Mouse (Mus musculus): ENCODE measurements around the gene Ebna1bp2.

Gene Ebna1bp2

DNA sequence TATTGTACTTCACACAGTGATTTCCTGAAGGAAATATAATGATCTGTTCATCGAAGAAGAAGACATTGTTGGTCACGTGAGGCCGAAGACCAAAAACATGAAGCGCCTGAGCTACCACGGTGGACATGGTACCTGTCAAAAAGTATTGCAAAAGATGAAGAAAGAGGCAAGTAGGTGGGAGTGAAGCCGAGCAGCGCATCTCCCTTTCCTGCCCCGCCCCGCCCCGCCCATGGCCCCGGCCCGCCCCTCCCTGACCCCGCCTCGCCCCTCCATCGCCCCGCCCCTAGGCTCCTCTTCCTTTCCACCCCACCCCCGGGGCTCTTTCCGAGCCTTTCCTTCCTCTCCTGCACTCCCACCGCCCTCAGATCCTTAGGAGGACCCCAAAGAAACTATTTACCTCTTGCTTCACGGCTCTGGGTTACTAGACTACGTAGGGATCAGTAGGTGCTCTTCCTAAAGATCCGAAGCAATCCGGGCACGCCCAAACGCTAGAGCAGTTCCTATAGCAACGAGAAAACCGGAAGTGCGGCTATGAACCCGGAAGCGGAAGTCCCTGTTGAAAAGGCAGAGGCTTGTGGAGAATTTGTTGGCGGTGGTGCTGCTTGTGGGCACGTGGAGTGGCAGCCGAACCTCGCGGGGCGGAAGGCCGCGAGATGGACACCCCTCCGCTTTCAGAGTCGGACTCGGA is at the start of gene Ebna1bp2, which contains the start of gene Cfap57:
Gene Ebna1bp2 (plus strand): TSS at position 521 of the 688 bp plus-strand sequence.
Gene Cfap57 (minus strand): TSS at position 499 of the 688 bp plus-strand sequence.
- peak; percentile 86 for DNase-seq

GRCm38 (mm10) chr4:118571441-118571840 is 49.2 kb upstream of the Ebna1bp2 start:
- no peak for DNase-seq

DNA sequence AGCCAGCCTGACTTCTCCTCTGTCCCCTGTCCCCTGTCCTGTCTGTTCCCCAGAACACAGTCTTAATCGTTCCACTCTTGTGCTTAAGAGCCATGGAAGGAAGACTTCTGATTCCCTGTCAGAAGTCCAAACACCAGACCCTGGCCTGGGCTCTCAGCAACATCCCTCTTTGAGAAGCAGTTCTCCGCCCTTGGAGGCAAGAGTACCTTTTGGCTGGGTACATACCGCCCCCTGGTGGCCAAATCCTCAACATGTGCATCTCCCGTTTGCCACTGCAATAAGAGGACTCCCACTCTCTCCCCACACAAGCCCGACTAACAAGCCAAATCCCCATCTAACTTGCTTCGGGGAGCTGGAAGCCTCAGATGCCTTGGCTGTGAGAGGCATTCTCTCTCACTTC is 44.5 kb upstream of the Ebna1bp2 start:
- peak; percentile 88 for DNase-seq

GRCm38 (mm10) chr4:118579313-118579712 is 41.3 kb upstream of the Ebna1bp2 start:
- peak; percentile 51 for DNase-seq

GRCm38 (mm10) chr4:118581508-118581907 is 39.1 kb upstream of the Ebna1bp2 start:
- no peak for DNase-seq

- DNase-seq: no peak
Observed at GRCm38 (mm10) chr4:118582629-118583028, 38.0 kb upstream of the Ebna1bp2 start.

DNA sequence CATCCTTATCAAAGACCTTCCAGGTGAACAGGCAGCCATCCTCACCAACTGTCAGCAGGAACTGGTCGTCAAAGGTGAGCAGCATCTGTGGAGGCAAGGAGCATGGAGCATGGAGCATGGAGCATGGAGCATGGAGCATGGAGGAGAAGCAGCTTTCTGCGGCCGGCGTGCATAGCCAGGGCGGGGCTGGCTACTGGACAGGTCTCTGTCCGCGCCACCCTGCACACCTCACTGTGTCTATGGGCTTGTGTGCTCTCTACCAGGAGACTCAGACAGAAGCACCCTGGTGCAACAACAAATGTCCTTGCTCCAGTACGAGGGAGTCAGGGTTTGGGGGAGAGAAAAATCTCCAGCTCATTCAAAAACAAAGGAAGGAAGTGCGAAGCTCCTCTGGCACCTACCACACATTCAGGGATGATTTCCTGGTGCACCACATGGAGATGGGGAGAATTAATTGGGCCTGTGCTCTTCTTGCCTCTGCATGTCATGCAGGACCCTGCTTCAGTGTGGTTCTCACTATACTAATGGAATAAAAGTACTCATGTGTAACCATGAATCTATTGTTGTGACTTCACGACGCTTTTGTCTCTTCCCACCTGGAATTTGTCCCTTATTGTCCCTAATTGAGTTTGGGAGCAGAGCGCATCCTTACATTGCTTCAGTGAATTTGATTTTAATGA is 31.4 kb upstream of the Ebna1bp2 start:
- no peak for DNase-seq

DNA sequence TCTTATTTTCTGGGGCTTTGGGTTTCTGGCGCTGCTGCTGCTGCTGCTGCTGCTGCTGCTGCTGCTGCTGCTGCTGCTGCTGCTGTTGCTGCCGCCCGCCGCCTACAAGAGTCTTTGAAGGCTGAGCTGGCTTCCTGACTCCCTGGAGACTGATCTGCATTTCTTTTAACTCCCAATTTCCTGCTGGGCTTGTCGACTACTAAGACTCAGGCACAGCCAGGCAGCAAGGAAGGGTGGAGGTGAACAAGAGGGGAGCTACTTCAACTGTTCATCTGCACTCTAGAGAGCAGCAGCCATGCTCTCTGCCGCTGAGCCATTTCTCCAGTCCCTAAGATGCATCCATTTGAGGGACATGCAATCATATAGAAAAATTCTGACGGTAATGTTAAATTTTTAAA is 30.9 kb upstream of the Ebna1bp2 start:
- DNase-seq: no peak

GRCm38 (mm10) chr4:118604065-118604464 is 16.5 kb upstream of the Ebna1bp2 start:
- DNase-seq: no peak

DNA sequence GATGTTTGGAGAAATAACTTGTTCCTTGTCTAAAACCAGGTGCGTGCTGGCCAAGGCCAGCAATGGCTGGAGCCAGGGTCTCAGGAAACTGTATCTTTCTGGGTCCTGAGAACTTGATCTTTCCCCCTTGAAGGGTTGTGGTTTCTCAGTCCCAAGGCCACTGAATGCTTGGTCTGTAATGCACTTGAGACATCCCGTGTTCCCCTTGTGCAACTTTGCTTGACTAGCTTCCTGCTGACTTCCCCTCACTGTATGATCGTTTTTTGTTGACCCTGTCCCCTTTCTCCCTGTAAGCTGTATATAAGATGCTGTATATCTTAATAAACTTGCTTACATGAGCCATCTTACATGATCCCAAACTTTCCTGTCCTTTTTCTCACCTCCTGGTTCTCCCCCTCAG is 10.8 kb upstream of the Ebna1bp2 start:
- DNase-seq: no peak

DNA sequence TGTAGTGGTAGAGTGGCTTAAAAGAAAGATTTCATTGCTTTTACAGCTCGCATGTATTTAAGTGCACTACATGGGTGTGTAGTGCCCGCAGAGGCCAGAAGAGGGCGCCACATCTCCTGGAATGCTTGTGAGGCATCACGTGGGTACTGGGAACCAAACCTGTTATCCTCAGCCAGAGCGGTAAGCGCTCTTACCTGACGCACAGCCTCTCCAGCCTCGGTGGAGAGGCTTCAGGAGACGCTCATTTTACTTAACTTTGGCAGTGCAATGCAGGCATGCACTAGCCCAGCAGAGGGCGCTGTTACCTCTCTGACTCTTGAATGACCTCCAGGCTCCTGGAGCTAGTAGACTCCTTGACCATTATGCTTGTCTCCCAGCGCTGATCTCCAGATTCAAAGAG is 8.0 kb upstream of the Ebna1bp2 start:
- peak; percentile 46 for DNase-seq

GRCm38 (mm10) chr4:118615412-118615811 is 5.2 kb upstream of the Ebna1bp2 start:
- DNase-seq: no peak

DNA sequence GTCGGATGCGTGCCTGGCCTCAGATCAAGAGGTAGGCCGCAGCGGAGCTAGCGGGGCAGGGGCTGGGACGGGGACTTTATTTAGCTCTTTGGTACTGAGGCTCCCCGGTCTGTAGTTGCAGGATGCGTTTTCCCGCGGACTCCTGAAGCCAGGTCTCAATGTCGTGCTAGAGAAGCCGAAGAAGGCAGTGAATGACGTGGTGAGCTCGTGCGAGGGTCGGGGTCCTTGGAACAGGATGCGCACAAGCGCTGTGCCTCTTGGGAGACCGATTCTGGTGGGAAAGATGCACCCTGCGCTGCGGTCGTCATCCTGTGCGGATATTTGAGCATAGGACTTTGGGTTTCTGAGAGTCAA is 345 bp downstream of the Ebna1bp2 start:
- no peak for DNase-seq

GRCm38 (mm10) chr4:118621781-118622180 is 1.2 kb downstream of the Ebna1bp2 start:
- DNase-seq: peak; percentile 22

DNA sequence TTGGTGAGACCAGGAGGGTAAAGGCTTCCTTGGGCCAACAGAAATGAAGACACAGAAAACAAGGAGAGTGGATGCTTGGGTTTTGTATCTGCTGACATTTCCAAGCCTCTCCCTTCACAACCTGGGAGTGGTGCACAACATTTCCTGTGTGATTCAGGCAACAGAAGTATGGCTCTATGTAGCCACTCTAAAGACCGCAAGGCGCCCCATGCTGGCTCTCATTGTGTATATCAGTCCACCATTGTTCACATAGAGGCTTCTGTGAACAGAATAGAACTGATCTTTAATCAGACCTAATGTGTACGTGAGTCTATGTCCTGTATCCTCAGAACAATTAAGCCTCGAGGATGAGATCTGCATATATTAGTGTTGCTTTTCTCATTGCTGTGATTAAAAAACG is 9.7 kb downstream of the Ebna1bp2 start:
- no peak for DNase-seq

DNA sequence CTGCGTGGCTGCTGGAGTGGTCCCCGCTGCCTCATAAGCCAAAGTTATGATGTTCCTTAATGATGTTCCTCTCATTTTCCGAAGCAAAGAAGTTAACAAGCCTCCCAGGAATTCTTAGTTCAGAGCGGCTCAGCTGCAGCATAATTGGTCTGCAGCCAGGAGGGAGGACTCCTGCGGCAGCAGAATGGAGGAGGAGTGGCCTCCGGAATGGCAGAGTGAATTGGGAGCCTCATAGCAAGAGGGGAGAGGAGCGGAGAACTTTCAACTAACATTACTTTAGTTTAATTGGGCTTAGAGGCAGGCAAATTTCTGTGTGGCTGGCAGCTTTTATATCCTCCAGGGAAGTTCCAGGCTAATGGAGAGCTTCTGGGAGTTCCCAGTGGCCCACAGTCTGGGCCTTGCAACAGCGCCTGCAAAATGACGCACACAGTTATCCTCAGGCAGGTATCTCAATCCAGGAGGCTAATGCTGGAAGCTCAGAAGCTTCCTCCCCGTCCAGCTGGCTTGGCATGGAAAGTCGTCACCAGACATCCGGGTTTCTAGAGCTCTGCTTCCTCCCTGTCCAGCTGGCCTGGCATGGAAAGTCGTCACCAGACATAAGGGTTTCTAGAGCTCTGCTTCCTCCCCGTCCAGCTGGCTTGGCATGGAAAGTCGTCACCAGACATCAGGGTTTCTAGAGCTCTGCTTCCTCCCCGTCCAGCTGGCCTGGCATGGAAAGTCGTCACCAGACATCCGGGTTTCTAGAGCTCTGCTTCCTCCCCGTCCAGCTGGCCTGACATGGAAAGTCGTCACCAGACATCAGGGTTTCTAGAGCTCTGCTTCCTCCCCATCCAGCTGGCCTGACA is 22.0 kb downstream of the Ebna1bp2 start:
- no peak for DNase-seq

GRCm38 (mm10) chr4:118645234-118645633 is 24.6 kb downstream of the Ebna1bp2 start:
- peak; percentile 66 for DNase-seq

DNA sequence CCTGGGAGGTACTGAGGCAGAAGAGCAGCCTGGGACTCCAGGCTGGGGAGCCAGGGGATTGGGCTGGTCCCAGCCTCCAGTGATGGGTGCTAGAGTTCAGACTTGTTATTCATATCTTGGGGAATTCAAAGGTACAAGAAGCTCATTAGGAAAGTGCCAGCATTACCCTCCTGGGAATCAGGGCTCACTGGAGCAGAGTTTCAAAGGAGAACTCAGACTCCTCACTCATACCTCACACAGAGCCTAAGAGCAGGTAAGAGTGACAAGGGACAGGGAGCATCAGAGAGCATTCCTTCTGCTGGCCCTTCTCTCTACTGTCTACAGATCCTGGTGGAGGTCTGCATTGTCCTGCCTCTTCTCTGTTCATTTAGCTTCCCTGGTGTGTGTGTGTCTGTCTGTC is 38.1 kb downstream of the Ebna1bp2 start, which contains the start of gene Olfr62:
Gene Olfr62 (plus strand): TSS at position 301 of the 400 bp plus-strand sequence.
- no peak for DNase-seq

Data from liver (tissue).